Mouse (Mus musculus) CH12.LX (cell line): ENCODE data around the gene Cobll1.

Experiments
- BHLHE40 ChIP-seq: IDR thresholded peaks from 2 replicates; pipeline ENCODE4 v1.6.1; 2011; ENCODE audit warnings: mild to moderate bottlenecking, low read depth, low read length, improper control_type of control experiment
- CTCF ChIP-seq, 2 experiments: IDR thresholded peaks in 1 of 2; conservative IDR thresholded peaks in 1 of 2; 2 replicates each; pipeline ENCODE4 v1.5.1; 2011 to 2012; ENCODE audit warnings: low read depth in 2 of 2, low read length in 2 of 2, improper control_type of control experiment in 1 of 2, inconsistent platforms in 1 of 2, mild to moderate bottlenecking in 1 of 2, moderate library complexity in 1 of 2
- E2F4 ChIP-seq: IDR thresholded peaks from 2 replicates; pipeline ENCODE4 v1.6.1; 2011; ENCODE audit warnings: low read depth, low read length, improper control_type of control experiment; ENCODE audit not compliant: insufficient replicate concordance
- HCFC1 ChIP-seq: IDR thresholded peaks from 2 replicates; pipeline ENCODE4 v1.6.1; 2012; ENCODE audit warnings: low read depth, mild to moderate bottlenecking, inconsistent platforms, low read length, improper control_type of control experiment
- MAX ChIP-seq: IDR thresholded peaks from 2 replicates; pipeline ENCODE4 v1.6.1; 2011; ENCODE audit warnings: low read length, improper control_type of control experiment
- MAZ ChIP-seq: IDR thresholded peaks from 2 replicates; pipeline ENCODE4 v1.6.1; 2012; ENCODE audit warnings: low read depth, mild to moderate bottlenecking, inconsistent platforms, low read length, improper control_type of control experiment, moderate library complexity
- MYC ChIP-seq: IDR thresholded peaks from 2 replicates; pipeline ENCODE4 v1.6.1; 2011; ENCODE audit warnings: low read depth, mild to moderate bottlenecking, improper control_type of control experiment, low read length
- NRF1 ChIP-seq: IDR thresholded peaks from 2 replicates; pipeline ENCODE4 v1.6.1; 2014; ENCODE audit warnings: low read depth, mild to moderate bottlenecking, inconsistent platforms, low read length, improper control_type of control experiment, moderate library complexity
- POLR2A ChIP-seq: IDR thresholded peaks from 2 replicates; pipeline ENCODE4 v1.6.1; 2011; ENCODE audit warnings: low read depth, mild to moderate bottlenecking, improper control_type of control experiment, low read length
- POLR2AphosphoS2 ChIP-seq: IDR thresholded peaks from 2 replicates; pipeline ENCODE4 v1.6.1; 2011; ENCODE audit warnings: low read depth, low read length, improper control_type of control experiment
- TBP ChIP-seq: conservative IDR thresholded peaks from 2 replicates; pipeline ENCODE4 v1.6.1; 2011; ENCODE audit warnings: low read depth, low read length, improper control_type of control experiment

DNA sequence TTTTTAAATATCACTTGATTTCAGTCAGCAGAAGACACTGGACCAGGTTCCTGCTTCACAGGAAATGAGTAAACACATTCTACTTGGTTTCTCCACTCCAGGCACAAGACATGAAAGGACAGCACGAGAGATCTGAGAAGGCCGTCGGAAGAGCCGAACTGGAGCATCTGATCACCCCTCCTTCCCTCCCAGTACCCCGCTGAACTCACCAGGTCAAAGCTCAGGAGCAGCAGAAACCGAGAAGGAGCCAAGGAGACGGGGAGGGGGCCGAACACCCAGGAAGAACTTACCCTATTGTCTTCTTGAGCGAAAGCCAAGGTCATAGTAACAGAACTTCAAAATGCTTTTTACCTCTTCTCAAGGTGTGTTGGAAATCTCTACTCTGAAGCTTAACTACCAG lies 39.5 kb downstream of the Cobll1 start:
- TF ChIP-seq CTCF (conservative IDR thresholded peaks at IDR 0.05 in 1 of 2, IDR thresholded peaks at IDR 0.05 in 1 of 2; ENCODE audit: low read depth in 2 of 2, low read length in 2 of 2) (no peak), POLR2A (no peak), HCFC1 (no peak), E2F4 (no peak), TBP (no peak), MAX (no peak), NRF1 (no peak), MAZ (no peak), BHLHE40 (no peak), POLR2AphosphoS2 (no peak), MYC (no peak)
